Mouse (Mus musculus): ENCODE data around the gene Olfr720.

Olfr720 gene

DNA sequence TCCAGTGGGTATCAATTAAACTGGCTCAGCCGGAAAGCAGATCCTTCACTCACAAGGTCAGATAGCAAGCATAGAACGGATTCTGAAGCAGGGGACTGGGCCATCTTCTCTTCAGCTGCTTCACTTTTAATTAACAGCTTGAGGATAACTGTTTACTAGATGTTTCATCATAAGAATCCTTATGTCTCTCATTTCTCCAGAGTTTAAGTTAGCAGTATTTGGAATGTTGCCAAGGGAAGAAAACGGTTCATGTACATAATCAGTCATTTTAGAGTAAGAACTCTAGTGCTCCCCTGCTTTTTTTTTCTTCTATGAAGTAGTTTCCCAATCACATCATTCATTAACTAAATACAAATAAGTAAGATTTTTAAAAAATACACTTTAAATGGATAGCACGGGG is at the start of gene Olfr720:
Gene Olfr720, minus strand, starts transcription at position 101 of the 400 bp plus-strand sequence.
- in situ Hi-C loops (cut with MboI; ENCODE audit: low sequenced_read_pairs): no loop called here

All from CH12F3 (cell line).